Mouse (Mus musculus): ENCODE results near the gene Rab3gap2. TPM values are rescaled to one million over a fixed set of nuclear protein-coding genes. Genes with fewer than 3 reads are reported as not detected.

Gene Rab3gap2
- total RNA-seq, 1 experiment from 2014 or later, result 36.5 TPM

DNA sequence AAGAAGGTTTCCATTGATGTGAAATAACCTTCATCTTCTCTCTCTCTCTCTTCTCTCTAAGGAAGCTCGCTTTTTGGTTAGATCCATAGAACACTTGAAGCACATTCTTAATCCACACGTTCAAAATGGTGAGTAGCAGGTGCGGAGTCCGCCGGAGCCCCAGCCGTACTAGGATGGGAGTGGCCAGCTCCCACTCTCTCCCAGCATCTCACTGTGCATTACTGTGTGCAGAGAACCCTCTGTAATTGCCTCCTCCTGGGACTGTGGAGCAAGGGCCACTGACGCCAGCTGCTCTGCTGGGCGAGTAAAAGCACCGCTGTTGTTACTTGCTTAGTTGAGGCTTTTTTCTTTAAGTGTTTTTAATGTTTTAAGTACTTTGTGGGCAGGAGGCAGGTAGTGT lies 67.5 kb downstream of the Rab3gap2 start:
- no peak for ATAC-seq (replicated peaks; ENCODE audit: insufficient number of reproducible peaks, low FRiP score, low TSS enrichment, poor library complexity, severe bottlenecking)

DNA sequence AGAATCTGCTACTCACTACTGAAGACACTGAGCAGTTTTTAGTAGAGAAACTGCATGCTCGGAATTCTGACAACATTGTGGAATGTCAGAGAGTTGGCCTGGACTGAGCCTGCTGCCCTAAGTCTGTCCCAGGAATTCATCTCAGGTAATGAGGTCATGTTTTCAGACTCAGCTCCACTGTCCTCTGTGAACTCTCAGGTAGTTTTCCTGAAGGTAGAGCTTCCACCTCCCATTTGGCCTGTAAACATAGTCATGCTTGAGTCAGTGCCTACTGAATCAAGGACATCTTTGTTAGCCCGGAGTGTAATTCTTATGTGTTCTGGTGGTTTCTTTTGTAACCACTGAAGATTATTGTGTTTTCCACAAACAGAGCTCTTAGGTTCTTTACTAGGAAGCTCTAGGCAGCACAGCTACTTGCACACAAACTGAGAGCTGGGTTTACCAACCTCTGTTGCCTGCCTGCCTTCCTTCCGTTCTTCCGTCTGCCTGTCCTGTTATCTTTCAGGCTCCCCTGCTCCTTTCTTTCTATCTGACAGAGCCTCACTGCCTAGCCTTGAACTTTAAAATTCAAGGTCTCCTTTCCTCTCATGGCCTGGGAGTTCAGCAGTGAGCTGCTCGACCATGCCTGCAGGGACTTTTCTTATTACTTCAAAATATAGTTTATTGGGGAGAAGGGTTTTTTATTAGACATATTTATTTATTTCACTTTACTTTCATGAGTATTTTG lies 71.1 kb downstream of the Rab3gap2 start:
- no peak for ATAC-seq (replicated peaks; ENCODE audit: insufficient number of reproducible peaks, low FRiP score, low TSS enrichment, poor library complexity, severe bottlenecking)

DNA sequence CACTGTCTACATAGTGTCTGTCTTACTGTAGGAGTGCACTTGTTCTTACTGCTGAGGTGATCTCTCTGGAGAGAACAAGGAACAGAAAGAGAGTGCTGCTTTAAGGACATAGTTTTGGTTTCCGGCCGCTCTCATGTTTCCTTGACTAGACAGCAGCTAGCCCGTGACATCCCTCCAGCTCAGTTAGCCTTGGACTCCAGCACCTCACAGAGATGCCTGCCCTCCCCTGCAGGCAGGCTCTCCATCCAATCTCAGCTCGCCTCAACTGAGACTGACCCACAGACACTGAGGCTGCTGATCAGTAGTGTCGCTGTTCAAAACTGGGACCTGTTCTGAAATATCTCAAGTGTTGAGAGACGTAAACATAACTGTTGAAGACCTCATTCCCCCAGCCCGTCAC lies 72.1 kb downstream of the Rab3gap2 start:
- ATAC-seq (replicated peaks; ENCODE audit: insufficient number of reproducible peaks, low FRiP score, low TSS enrichment, poor library complexity, severe bottlenecking), result no peak

DNA sequence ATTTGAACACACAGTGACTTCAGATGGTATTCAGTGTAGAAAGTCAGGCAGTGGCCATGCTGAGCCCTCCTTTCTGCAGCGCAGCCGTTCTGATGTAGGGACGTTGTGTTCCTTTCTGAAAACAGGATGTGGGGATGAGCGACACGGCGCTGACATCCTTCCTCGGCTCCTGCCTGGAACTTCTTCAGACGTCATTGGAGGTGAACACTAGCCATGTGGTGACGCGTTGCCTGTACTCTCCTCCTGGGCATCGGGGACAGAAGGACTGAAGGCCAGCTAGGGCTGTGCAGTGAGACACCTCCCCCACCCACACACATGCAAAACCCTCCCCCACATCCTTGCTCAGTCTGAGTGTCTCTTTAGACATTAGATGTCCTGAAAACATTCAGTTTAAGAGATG lies 73.1 kb downstream of the Rab3gap2 start:
- no peak for ATAC-seq (replicated peaks; ENCODE audit: insufficient number of reproducible peaks, low FRiP score, low TSS enrichment, poor library complexity, severe bottlenecking)

DNA sequence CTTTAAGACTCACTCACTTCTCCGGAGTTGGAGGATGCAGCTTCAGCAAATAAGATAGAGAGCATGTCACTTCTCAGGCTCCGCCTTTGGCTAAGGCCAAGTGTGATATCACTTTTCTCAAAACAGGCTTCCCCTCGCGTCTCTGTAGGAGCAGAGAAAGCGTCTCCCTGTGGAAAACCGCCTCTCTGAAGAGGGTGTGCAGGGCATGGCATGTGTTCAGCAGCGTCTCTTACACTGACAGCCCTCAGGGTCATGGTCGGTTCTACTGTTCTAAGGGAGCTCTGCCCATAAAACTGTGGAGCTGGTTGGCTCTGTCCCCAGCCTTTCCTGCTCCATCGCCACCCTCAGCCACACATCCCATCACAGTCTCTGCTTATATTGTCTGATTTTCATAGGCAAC lies 75.4 kb downstream of the Rab3gap2 start:
- no peak for ATAC-seq (replicated peaks; ENCODE audit: insufficient number of reproducible peaks, low FRiP score, low TSS enrichment, poor library complexity, severe bottlenecking)

DNA sequence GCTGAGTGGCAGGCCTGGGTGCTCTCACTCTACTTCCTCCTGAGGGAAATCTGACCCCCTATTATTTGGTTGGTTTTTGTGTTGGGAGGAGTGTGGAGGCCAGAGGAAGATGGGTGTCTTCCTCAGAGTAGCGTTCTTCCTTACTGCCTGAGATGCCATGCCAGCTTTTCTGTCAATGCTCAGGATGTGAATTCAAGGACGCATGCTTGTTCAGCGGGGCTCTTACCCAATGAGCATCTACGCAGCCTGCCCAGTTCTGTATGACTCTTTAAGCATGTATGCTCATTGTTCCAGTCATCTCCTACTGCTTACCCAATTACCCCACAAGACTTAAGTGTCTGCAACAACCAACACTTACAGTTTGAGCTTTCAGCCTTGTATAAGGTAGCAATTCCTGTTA lies 76.7 kb downstream of the Rab3gap2 start:
- ATAC-seq (replicated peaks; ENCODE audit: insufficient number of reproducible peaks, low FRiP score, low TSS enrichment, poor library complexity, severe bottlenecking), result no peak

DNA sequence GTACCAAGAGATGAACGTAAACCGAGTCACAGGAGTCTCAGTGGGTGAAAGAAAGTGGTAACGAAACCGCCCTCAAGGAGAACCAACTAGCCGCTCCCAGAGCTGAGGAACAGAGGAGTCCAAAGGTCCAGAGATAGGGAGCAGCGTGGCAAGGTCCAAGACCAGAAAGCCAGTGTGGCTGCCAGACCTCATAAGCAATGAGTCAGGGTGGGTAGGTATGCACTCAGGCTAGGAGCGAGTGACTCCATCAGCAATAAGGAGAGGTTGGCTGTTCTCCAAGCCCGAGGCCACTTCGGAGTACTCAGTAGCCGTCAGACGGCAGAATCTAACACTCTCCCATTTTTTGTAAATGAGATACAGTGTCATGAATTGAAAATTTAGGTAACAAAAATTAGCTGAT lies 78.9 kb downstream of the Rab3gap2 start:
- no peak for ATAC-seq (replicated peaks; ENCODE audit: insufficient number of reproducible peaks, low FRiP score, low TSS enrichment, poor library complexity, severe bottlenecking)

DNA sequence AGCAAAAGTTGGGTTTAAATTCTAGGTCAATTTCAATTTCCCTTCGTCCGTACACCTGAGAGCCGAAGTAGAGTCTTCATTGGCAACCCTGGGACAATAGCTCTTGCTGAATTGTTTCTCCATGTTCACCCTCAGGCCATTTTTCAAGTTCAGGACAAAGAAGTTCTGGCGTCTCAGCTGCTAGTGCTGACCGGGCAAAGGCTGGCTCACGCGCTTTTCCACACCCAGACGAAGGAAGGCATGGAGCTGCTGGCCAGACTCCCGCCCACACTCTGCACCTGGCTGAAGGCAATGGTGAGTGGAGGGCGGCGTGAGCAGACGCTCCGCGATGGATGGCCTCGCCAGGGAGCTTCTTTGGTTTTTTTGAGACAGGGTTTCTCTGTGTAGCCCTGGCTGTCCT lies 79.3 kb downstream of the Rab3gap2 start:
- no peak for ATAC-seq (replicated peaks; ENCODE audit: insufficient number of reproducible peaks, low FRiP score, low TSS enrichment, poor library complexity, severe bottlenecking)

DNA sequence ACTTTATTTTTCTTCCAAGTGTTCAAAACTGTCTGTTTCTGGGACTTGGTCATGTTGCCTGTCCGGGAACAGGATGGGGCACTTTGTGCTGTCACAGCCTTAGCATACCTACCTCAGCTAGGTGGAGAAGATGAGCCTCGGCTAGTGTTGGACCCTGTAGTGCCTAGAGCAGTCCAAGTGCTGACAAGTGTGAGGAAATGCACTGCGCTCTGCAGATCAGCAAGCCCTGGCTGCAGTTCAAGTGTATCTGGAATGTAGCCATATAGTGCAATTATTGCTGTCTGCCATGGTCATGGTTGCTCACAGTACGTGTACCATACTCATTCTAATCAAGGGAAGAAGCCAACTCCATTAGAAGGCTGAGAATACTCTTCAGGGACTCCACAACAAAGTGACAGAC lies 80.8 kb downstream of the Rab3gap2 start:
- ATAC-seq (replicated peaks; ENCODE audit: insufficient number of reproducible peaks, low FRiP score, low TSS enrichment, poor library complexity, severe bottlenecking), result no peak

DNA sequence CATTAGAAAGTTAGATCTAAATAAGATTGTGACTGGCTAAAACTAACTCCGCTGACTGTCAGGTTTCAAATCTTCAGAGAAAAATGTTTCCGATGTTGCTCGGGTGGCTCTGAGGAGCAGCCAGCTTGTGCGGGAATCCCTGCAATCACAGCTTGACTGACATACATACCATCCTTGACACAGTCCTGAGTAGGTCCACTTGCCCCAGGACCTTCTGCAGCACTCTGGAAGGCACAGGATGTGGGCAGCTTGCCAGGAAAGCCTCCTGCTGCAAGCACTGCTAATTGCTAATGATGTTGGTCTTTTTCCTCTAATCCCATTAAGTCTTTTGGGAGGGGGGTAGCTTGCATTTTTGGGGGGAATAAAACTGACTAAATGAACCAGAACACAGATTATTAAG lies 81.3 kb downstream of the Rab3gap2 start:
- ATAC-seq (replicated peaks; ENCODE audit: insufficient number of reproducible peaks, low FRiP score, low TSS enrichment, poor library complexity, severe bottlenecking), result no peak

DNA sequence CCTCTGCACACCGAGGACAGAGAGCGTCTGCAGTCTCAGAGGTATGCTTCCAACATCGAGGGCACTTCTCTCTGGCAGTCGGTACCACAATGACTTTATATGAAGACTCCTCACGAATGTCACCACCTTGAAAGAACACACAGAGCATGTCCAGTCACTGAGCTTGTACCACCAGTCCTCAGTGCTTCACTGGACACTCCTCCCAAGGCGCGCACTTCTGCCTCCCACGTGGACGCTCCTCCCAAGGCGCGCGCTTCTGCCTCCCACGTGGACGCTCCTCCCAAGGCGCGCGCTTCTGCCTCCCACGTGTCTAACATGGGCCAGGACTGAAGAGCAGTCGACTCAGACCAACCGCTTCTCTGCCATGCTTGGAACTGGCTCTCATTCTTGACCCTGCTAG lies 83.1 kb downstream of the Rab3gap2 start:
- no peak for ATAC-seq (replicated peaks; ENCODE audit: insufficient number of reproducible peaks, low FRiP score, low TSS enrichment, poor library complexity, severe bottlenecking)

DNA sequence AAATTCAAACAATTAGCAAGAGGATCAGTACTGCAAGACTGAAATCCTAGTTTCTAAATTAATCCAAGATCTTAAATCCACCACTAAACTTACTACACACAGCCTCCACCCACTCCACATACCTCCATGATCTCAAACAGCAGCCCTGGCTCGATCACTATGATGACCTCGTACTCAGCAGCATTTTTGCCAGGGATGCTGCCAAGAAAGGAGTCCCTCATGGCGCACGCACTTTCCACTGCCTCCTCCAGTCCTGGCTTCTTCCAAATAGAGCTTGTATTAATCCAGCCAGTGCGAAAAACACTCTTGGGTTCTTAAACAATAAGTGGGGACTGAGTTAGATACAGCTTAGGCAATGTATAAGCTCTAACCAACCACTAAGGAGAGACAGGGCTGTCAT lies 85.3 kb downstream of the Rab3gap2 start:
- no peak for ATAC-seq (replicated peaks; ENCODE audit: insufficient number of reproducible peaks, low FRiP score, low TSS enrichment, poor library complexity, severe bottlenecking)

DNA sequence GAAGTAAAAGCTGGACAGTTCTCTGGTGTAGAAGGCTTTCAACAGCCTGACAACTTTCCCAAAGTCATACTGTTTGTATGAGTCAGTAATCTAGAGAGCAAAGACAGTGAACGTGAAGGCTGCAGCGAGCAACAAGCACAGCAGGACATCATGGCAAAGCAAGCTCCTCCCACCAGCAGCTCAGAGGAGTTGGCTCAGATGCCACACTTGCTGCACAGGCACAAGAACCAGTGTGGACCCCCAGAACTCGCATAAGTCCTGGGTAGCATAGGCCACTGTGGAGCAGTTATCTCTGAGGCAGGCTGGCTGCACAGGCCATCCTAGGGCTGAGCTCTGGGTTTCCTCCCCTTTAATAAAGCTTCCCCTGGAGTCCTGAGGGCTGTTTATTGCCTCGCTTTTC lies 87.4 kb downstream of the Rab3gap2 start:
- no peak for ATAC-seq (replicated peaks; ENCODE audit: insufficient number of reproducible peaks, low FRiP score, low TSS enrichment, poor library complexity, severe bottlenecking)

DNA sequence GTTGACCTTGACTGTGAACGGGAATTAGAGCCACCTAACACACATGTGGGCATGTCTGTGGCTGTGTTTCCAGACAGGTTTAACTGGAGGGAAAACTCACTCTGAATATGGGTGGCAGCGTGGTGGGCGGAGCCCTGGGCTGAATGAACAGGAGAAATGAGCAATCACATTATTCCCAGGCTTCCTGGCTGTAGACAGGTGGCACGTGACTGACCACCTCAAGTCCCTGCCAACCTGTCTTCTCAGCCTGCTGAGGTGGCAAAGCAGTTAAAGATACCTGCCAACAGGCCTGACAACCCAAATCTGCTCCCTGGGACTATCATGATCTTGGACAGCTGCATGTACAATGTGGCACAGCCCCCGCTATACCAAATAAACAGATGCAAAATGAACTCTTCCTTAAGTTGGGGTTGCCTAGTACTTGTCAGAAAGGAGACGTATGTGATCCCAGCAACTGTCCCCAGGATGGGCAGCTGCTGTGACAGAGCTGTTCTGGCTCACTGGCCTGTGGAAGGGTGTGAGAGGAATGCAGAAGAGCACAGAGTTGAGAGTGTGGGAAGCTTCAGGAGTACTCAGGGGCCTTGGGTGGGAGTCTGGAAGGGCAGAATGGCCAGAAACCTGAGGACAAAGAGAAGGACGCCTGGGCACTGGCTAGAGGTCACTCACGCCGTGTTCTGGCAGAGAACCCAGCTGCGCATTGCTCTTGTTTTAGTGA lies 88.9 kb downstream of the Rab3gap2 start:
- no peak for ATAC-seq (replicated peaks; ENCODE audit: insufficient number of reproducible peaks, low FRiP score, low TSS enrichment, poor library complexity, severe bottlenecking)

DNA sequence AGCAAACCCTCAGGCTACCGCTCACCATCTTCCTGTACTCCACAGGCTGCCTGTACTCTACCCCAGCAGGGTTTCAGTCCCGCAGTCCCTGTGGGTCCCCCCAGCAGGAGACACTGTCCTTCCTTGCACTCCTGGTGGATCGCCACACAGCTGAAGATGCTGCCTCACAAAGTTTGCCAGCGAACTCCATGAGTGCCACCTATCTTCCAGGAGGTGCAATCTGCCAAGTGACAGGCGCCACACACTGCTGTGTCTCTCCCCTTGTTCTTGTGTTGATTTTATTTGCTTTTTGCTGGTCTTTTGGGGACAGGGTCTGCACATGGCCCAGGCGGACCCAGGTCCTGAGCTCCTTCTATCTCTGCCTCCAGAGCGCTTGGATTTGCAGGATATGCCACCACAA lies 92.9 kb downstream of the Rab3gap2 start:
- ATAC-seq (replicated peaks; ENCODE audit: insufficient number of reproducible peaks, low FRiP score, low TSS enrichment, poor library complexity, severe bottlenecking), result no peak

DNA sequence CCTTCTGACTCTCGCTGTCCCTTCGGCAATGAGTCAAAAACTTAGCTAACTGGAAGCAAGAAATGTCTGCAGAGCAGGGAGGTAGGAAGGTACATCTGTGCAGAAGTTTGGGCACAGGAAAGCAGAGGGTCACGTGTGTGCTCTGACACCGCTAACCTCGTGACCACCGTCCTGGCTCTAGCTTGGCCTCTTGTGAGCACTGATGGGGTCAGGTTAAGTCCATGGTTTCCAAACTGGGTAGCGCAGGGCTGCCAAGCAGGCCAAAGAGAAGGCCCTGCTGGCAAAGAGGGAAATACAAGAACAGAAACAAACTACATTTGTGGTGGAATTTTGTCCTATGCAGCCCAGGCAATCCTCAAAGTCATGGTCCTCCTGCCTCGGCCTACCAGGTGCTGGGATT lies 94.6 kb downstream of the Rab3gap2 start:
- ATAC-seq (replicated peaks; ENCODE audit: insufficient number of reproducible peaks, low FRiP score, low TSS enrichment, poor library complexity, severe bottlenecking), result no peak

DNA sequence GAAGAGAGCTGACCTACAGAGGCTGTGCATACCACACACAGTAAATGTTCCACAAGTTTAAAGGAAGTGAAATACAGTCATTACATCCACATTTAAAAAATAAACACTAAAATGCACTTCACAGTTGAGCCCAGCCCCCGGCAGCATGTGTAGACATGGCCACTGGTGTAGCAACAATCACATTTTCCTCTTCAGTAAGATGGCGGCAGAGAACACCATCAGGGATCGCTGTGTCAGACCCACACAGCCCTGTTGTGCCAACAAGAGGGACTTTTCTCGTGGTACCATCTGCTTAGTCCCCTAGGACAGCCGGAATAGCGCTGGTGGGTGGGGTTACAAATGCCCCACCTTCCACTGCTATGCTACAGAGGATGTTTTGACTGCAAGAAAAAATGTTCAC lies 98.9 kb downstream of the Rab3gap2 start:
- no peak for ATAC-seq (replicated peaks; ENCODE audit: insufficient number of reproducible peaks, low FRiP score, low TSS enrichment, poor library complexity, severe bottlenecking)

DNA sequence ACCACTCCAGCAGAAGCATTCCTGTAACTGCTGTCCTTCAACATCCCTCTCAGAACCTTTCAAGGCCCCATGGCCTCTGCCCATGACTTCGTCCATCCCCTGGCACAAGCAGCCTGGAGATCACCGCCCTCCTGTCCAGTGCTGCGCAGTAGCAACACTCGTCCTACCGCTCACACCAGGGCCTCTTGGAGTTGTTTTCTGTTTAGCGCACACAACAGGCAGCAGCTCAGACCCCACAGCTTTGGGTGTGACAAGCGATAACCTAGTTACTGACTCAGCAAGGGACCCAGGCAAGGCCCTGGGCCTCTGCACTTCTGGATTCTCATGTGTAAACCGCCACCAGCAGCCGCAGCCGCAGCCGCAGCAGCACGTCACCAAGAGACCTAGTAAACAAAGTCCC lies 102.9 kb downstream of the Rab3gap2 start:
- no peak for ATAC-seq (replicated peaks; ENCODE audit: insufficient number of reproducible peaks, low FRiP score, low TSS enrichment, poor library complexity, severe bottlenecking)

DNA sequence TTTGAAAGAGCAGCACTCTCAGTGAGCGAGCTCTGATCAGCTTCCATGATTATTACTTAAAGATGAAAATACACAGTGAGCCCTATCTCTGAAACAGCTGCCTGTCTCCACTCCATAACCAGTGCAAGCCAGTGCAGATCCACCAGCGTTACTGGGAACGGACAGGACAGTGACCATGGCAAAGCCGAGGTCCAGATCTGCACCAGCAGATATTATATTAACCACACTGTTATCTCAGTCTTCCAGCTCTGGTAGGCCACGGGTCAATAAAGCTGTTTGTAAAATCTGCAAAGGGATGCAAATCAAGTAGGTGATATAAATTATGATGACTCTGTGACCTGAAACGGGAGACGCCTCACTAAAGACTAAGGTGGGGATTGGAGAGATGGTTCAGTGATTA lies 103.7 kb downstream of the Rab3gap2 start:
- ATAC-seq (replicated peaks; ENCODE audit: insufficient number of reproducible peaks, low FRiP score, low TSS enrichment, poor library complexity, severe bottlenecking), result no peak

DNA sequence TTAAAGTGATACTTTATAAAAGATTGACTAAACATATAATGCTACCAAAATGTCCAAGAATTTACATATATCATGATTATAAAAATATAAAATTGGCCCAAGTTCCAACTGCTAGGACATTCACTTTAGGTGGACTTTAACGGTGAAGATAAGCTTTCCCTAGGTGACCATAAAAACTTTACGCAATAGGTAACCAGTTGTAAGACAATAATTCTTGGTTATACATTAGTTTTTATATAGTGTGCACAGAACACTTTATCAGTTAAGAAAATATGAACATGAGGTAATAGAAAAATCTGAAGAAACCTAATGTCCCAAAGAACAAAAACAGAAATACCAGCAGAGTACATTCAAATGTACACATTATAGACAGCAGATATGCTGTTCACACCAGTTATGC lies 104.4 kb downstream of the Rab3gap2 start:
- ATAC-seq (replicated peaks; ENCODE audit: insufficient number of reproducible peaks, low FRiP score, low TSS enrichment, poor library complexity, severe bottlenecking), result no peak

DNA sequence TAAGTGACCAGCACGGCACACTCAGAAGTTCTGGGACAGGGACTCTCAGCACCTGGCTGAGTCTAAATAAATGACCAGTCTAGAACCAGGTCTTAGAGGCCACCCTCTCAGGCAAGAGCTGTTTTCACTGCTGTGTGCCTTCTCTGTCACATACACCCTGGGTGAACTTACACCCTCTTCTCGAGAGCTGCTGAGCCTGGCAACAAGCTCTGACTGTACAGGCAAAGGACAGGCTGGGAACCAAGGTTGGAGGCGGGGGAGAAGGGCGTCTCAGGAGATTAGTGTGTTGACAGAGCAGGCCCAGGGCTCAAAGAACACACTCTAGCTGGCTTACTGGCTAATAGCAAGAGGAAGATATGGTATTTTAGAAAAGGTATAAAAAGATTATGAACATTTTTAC lies 105.0 kb downstream of the Rab3gap2 start:
- no peak for ATAC-seq (replicated peaks; ENCODE audit: insufficient number of reproducible peaks, low FRiP score, low TSS enrichment, poor library complexity, severe bottlenecking)
